Mouse (Mus musculus) G1E-ER4 (cell line): ENCODE data around the gene Ccdc174. TPM values are rescaled to one million over a fixed set of nuclear protein-coding genes. Genes with fewer than 3 reads are reported as not detected.

Experiments used
- GATA1 ChIP-seq: IDR thresholded peaks from one replicate; pipeline ENCODE4 v1.8.0; 2012; ENCODE audit warnings: low read length, inconsistent platforms
- polyA plus RNA-seq: library from polyadenylated mRNA; stranded (reverse); fragments of >175 nt; gene quantifications from 2 replicates; pipeline ENCODE4 v1.2.3, GENCODE M21; 2012

Ccdc174 gene
- polyA plus RNA-seq = 11.5 and 13.0 TPM in 2 replicates

DNA sequence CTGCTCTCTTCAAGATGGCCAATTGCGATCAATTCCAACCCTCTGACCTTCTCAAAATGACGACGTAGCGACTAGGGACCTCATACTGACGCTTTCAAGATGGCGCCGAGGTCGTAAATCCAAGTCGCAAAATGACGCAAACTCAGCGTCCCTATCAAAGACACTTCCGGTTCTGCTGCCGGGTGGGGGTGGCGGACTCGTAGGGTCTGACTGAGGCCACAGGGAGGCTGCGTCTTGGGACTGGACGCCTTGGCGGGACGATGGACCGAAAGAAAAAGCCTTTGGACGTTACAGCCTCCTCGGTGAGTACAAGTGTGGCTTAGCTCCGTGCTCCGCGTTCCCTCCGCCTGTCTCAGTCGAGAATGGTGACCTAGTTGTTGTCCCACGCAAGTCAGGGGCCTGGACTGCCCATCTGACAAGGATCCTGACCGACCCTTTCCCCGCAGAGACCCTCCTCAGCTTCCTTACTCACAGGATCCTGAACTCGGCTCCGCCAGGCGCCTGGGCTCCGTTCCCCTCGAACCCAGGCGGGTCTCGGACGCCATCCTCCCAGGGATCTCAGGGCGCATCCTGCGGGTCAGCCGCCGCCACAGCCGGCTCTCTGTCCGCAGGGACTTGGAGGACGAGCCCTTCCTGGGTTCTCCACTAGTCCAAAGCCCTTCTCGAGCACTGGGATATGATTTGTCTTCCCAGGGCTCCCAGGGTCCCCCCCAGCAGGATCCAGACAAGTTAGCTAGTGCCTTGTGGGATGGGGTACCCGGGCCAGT is at the start of gene Ccdc174:
Gene Ccdc174, plus strand, starts transcription at position 169 of the 767 bp plus-strand sequence.
- no peak for TF ChIP-seq GATA1

DNA sequence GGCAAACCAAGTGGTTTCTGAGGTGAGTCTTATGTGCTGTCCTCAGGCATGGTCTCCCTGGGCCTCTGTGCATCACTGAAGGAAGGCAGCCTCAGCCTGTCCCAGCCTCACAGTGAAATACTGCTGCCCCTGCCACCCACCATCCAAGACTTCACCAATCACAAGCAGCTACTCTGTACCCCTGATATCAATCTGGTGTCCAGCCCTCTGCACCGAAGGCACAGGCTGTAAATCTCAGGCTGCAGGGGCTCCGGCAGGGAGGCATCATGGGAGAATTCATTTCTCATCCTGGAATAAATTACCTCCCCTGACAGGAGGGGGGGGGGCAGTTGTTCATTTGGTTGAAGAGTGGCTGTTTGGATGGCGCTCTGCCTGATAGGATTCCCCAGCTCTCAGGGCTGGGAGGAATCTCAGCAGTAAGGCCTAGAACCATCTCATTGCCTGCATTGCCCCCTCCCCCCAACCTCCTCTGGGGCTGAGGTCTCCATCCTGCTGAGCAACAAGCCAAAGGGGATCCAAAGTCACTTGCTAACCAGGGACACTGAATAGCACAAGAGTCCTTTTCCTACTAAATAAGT is 44.9 kb upstream of the Ccdc174 start:
- no peak for TF ChIP-seq GATA1

DNA sequence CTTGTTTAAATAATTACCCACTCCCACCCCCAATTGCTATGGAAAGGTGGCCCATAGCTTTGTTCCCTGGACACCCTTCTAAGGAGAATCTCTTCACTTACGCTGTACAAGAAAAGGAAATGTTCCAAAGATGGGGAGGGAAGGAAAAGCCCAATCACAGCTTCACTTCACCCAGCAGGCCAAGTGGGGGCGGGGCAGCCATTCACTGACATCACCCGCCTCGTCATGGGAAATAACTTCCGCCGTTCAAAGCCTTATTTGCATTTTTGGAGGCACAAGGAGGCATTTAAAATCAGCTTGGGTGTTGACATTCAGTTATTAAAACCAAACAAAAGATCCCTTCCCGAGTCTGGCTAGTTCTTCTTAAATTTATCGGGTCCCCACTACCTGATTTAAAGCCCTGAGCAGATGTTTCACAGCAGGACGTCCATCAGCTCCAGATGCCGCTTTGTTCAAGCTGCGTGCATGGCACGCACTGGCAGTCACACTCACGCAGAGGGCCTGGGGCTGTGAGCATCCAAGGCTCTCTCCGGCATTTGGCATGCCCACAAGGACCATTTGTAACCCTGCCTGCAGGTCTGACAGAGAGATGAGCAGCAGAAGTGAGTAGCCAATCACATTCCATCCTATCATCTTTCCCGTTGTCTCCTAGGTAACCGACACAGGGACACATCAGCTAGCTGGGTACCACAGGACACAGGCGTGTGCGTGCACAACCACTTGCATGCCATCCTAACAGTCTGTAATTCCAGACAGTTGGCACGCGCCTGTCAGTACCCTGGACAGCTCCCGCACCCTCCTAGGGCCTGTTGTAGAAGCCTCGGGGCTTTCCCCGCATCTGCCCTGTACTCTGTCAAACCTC is 38.6 kb upstream of the Ccdc174 start:
- TF ChIP-seq GATA1 = no peak

DNA sequence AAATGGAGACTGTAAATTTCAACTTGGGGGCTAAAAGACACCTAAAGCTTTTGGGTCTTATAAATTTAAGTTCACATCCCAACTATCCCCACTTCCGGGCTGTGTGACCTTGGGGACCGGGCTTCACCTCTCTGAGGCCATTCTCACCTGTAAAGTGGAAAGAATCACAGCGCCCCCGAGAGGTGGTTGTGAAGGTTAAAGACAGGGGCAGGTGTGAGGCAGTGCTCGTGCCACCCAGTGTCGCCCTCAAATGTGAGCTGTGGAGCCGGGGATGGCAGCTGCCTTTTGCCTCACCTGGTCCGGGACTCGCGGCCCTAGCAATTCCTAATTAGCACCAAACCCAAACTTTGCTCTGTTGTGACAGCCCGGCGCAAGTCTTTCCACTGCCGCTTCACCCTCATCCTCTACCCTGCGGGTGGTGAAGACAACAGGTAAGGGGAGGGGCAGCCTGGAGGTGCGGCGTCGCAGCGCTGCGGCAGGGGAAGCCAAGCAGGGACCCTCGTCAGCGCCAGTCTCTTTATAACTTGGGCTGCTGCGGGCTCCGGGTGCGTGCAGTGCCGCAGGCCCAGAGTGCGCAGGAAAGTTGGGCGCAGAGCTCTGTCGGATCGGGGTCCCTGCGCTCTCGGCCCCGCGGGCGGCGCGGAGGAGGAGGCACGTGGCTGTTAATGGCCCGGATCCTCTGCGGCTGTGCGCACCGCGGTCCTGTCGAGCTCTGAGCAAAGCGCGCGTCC is 34.8 kb upstream of the Ccdc174 start:
- no peak for TF ChIP-seq GATA1

DNA sequence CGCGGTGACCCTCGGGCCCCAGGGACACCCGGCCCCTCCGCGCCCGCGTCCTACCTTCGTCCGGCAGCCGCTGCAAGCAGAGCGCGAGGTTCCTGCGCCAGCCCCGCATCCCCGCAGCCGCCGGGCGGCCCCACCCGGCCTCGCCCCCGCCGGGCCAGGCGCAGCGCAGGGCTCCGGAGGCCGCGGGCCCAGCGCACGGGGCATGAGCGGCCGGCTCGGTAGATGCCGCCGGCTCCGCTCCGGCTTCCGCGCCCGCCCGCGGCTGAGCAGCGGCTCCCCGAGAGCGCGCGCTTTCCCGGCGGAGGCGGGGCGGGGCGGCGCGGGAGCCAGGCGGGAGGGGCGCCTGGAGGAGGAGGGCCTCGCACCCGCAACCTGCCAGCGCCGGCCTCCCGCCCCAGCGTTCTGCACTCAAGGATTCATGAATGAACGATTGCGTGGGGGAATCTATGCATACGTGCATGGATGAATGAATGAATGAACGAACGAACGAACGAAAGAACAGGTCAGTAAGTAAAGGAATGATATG is 34.2 kb upstream of the Ccdc174 start:
- no peak for TF ChIP-seq GATA1

DNA sequence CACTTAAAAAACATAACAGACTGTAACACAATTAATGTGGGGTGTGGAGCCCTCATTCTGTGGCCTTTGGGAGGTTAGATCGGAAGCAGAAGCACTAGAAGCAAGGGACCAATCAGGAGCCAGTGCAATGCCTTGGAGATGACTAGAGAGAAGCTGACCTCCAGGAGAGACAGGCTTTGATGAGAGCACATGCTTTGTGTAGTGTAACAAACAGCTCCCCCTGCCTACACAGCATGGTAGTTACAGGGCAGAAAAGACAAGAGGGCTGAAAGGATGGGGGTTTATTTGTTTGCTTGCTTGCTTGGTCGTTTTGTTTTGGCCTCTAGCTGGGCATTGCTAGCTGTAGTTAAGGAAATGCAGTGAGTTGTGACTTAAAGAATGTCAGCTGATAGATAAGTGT is 25.3 kb upstream of the Ccdc174 start:
- no peak for TF ChIP-seq GATA1

DNA sequence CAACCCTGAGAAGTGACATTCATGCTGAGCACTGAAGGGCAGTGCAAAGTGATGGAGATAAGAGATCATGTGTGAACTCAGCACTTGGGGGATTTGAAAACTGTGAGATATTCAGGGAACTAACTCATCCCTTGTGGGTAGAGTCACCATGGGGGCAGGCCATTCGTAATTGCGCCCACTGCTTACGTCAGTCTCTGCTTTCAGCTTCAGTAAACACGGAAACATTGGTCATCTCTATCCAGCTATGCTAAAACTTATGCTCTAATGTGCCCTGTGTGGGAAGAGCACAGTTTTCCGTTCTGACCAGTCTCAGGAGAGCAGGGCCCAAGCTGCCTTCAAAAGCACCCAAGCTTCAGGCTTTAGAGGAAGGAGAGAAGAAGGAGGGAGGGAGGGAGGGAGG is 19.5 kb upstream of the Ccdc174 start:
- TF ChIP-seq GATA1 = no peak

DNA sequence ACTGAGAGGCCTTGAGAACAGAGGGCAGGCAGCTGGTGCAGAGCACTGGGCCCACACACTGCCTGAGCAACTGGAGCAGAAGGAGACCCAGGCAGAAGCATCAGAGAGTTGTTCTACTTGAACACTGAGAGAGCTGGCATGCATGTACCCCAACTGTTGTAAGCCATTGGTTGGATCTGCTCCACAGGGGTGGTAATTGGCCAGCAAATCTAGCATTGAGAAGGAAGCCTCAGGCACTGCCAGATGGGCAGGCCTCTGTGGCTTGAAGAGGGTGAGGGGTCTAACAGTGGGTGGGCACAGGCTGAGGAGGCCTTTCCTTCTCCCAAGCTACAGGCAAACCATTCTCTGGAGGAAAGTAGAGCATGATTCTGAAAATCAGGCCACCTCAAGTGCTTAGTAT is 15.0 kb upstream of the Ccdc174 start:
- no peak for TF ChIP-seq GATA1

DNA sequence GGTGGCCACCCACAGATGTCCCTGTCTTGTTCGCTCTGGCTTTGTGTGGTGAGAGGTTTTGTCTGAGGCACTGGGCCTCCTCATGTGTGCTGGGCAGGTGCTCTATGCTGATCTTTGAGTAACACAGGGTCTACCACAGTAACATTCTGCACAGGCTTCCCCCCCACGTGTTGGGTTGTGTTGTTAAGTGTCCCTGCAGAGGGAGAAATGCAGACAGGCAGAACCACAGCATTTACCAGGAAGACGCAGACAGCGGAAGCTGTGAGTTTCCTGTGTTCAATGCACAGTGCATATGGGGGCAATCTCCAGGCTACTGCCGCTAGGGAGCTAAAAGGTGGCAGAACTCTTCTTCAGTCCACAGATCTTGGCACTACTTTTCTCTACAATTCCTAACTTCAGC is 13.3 kb upstream of the Ccdc174 start:
- TF ChIP-seq GATA1 = no peak

DNA sequence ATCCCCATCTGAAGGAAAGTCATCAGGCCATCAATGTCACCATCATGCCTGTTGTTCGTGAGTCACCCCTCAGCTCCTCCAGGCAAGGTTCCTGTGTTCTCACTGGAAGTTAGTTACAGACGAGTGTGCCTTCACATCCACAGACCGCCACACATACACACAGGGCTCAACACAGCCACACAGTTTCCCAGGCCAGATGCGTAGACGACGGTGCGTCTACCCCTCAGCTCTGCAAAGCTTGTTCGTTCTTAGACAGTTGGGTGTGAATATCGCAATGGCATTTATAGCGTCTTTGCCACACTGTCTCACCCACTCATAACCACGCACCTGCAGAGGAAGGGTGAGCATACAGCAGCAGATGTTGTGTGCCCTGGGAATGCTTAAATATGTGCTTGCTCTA is 12.3 kb upstream of the Ccdc174 start:
- TF ChIP-seq GATA1 = no peak

DNA sequence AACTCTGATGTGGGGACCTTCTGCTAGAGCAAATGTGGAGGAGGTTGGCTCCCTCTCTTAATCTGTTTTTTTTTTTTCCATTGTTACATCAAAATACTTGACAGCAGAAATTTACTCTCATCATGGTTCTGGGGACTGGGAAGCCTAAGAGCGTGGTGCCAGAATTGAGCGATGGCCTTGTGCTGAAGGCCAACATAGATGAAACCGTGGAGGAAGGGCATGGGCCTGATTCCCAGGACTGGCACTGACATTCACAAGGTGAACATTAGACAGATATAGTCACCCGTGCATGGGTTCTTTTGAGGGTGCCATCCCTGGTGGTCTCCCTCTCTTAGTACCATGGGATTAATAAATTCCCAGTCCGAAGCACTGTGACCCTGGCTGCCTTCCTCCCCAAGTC is 9.8 kb upstream of the Ccdc174 start:
- TF ChIP-seq GATA1 = no peak

DNA sequence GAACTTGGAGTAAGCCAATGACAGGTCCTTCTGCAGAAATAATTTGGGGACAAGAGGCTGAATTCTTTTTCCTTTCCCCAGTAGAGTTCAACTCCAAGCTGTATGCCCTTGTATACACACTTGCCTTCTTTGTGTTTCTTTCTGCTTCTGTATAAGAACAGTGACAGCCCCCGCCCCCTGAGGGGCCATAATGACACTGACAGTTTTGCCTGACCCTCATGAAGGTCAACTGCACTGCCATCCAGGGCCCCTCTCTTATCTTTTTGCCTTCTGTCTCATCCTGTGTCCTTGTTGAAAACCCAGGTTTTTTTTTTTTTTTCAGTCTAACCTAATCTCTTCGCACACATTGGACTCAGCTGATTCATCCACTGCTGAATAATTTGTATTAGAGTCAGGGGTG is 5.1 kb upstream of the Ccdc174 start:
- no peak for TF ChIP-seq GATA1

DNA sequence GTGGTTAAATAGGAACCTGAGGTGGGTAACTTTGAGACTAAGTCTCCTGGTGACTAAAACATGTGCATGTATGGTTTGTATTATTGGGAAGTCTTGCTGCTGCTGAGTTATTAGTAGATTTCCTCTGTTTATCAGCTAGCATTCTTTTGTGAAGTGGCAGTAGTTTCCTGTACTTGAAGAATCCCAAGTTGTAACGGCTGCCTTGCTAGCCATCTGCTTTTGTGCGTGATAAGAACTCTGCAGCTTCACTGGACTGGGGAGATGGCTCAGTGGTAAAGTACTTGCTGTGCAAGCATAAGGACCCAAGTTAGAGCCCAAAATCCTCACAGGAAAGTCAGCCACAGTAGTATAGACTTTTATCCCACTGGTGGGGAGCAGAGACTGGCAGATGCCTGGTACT is 6.0 kb downstream of the Ccdc174 start:
- no peak for TF ChIP-seq GATA1

DNA sequence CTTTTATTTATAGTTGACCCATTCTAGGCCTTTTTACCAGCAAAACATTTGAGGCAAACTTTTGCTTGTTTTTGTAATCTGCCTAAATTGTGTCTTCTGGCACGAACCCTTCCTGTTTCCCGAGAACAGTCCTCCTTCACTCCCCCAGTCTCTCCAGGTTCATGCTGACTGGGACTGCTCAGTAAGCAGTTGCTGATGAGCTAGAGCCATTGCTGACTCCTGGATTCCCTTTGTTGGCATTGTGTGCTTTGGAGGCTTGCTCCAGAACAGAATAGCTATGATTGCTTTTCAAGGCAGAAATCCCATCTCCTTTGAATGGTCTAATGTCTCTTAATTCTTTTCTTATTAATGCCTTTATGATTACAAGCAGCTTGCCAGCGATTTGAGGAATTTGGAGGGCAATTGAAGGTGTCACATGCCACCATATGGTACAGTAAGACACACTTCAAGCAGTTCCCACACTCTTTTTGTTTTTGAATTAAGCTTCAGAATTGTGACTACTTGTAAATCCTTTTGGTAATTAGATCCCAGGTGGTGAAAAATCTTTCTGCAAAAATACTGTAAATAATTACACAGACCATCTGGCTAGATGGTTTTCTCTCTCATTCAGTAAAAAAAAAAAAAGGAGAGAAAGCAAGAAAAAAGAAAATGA is 11.5 kb downstream of the Ccdc174 start:
- TF ChIP-seq GATA1 = no peak

DNA sequence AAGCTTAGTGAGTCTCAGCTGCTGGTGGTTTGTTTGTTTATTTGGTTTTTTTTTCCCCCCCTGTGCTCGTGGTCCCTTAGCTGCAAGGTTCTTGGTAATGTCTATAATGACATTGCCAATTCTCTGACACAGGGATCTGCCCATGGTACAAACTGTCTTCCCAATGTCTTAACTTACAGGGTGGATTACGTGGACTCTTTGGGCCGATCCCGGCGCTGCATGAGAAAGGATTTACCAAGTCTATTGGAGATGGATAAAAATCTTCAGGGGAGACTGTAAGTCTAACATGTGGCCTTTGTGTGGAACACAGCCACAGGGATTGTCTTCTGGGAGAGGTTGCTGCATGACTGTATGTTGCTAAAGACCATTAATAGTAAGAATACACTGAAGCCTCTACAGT is 12.8 kb downstream of the Ccdc174 start:
- no peak for TF ChIP-seq GATA1
